Mouse (Mus musculus) liver, embryonic 15.5 days (tissue): ENCODE results near the gene Abcd3. TPM values are rescaled to one million over a fixed set of nuclear protein-coding genes. Genes with fewer than 3 reads are reported as not detected.

Source experiments
- ATAC-seq: fragments of 200-750 bp; cut with Nextera tagmentation; 2 replicates; pipeline ENCODE4 v1.8.0; 2017; ENCODE audit warnings: moderate number of reproducible peaks, mild to moderate bottlenecking, moderate library complexity; ENCODE audit not compliant: insufficient read depth
- H3K27ac ChIP-seq: fragments of 300-500 bp; sonication (generic); replicated peaks from 2 replicates; pipeline ENCODE4 v1.5.1; 2015; ENCODE audit warnings: mild to moderate bottlenecking, inconsistent platforms
- H3K27me3 ChIP-seq: fragments of 300-500 bp; sonication (generic); 2 replicates; pipeline ENCODE4 v1.6.1; 2015; ENCODE audit warnings: mild to moderate bottlenecking, inconsistent platforms
- H3K36me3 ChIP-seq: fragments of 300-500 bp; sonication (generic); replicated peaks from 2 replicates; pipeline ENCODE4 v1.6.1; 2015; ENCODE audit warnings: moderate library complexity, mild to moderate bottlenecking, inconsistent platforms
- H3K4me1 ChIP-seq: fragments of 300-500 bp; sonication (generic); replicated peaks from 2 replicates; pipeline ENCODE4 v1.6.1; 2015; ENCODE audit warnings: inconsistent platforms
- H3K4me2 ChIP-seq: fragments of 300-500 bp; sonication (generic); 2 replicates; pipeline ENCODE4 v1.6.1; 2015; ENCODE audit warnings: moderate library complexity, mild to moderate bottlenecking, inconsistent platforms
- H3K4me3 ChIP-seq: fragments of 300-500 bp; sonication (generic); replicated peaks from 2 replicates; pipeline ENCODE4 v1.5.1; 2015; ENCODE audit warnings: mild to moderate bottlenecking, inconsistent platforms
- H3K9ac ChIP-seq: fragments of 300-500 bp; sonication (generic); 2 replicates; pipeline ENCODE4 v1.6.1; 2015; ENCODE audit warnings: moderate library complexity, mild to moderate bottlenecking, inconsistent platforms
- H3K9me3 ChIP-seq: fragments of 300-500 bp; sonication (generic); replicated peaks from 2 replicates; pipeline ENCODE4 v1.6.1; 2016; ENCODE audit warnings: inconsistent platforms
- WGBS: fragments of 180-500 bp; shearing (Covaris S2); methylation state at CpG from one replicate; pipeline ENCODE4 v1.1.7; 2015; ENCODE audit warnings: mixed read lengths; ENCODE audit not compliant: insufficient replicate concordance; 5-methylcytosine and 5-hydroxymethylcytosine counted together
- polyA plus RNA-seq: library from polyadenylated mRNA; unstranded; fragments of >200 nt; fragmentation: Nextera tagmentation; extraction: Ambion mirVana; gene quantifications from 2 replicates; pipeline ENCODE4 v1.2.1, GENCODE M21; 2015

Abcd3 gene
- polyA plus RNA-seq, 1 experiment from 2014 or later: 24.9 TPM

- Histone ChIP-seq H3K36me3 (no peaks in the 10 kb centered on the region), H3K9ac (no peak overlapping the region), H3K4me2 (peak overlapping the region; percentile 26; the same call in 1 of the 2 replicates), H3K27ac (no peak overlapping the region), H3K4me1 (peaks cover 18% of the 10 kb centered on the region; the same call in 1 of the 2 replicates), H3K4me3 (no peak overlapping the region), H3K27me3 (peaks cover 48% of the 10 kb centered on the region), H3K9me3 (no peaks in the 10 kb centered on the region)
- 25% methylated on average over 14 of the region's 14 CpGs for WGBS
- ATAC-seq: no peak
These were observed 94.1 kb downstream of the Abcd3 start for GRCm38 (mm10) chr3:121720801-121721690.

- no peak for ATAC-seq
- no peak overlapping the region for H3K27ac ChIP-seq
- H3K4me3 ChIP-seq: no peak overlapping the region
- H3K9ac ChIP-seq: no peak overlapping the region
- no peak overlapping the region for H3K4me2 ChIP-seq
- H3K27me3 ChIP-seq: peaks cover 39% of the 10 kb centered on the region
- H3K9me3 ChIP-seq: no peaks in the 10 kb centered on the region
- no peaks in the 10 kb centered on the region for H3K36me3 ChIP-seq
- H3K4me1 ChIP-seq: peaks cover 18% of the 10 kb centered on the region; the same call in 1 of the 2 replicates
- 56% methylated on average over 3 of the region's 3 CpGs for WGBS
These were observed 95.4 kb downstream of the Abcd3 start for GRCm38 (mm10) chr3:121719701-121720100.

GRCm38 (mm10) chr3:121718679-121719078, 96.4 kb downstream of the Abcd3 start:
- H3K36me3 ChIP-seq: no peaks in the 10 kb centered on the region
- H3K4me2 ChIP-seq: no peak overlapping the region
- H3K27me3 ChIP-seq: peaks cover 29% of the 10 kb centered on the region
- 64% methylated on average over 8 of the region's 8 CpGs for WGBS
- no peaks in the 10 kb centered on the region for H3K9me3 ChIP-seq
- no peak overlapping the region for H3K27ac ChIP-seq
- H3K9ac ChIP-seq: no peak overlapping the region
- H3K4me3 ChIP-seq: no peak overlapping the region
- peaks cover 18% of the 10 kb centered on the region; the same call in 1 of the 2 replicates for H3K4me1 ChIP-seq
- ATAC-seq: no peak

GRCm38 (mm10) chr3:121716480-121716879, 98.6 kb downstream of the Abcd3 start:
- Histone ChIP-seq H3K4me1 (peaks cover 3% of the 10 kb centered on the region; the same call in 1 of the 2 replicates), H3K9ac (no peak overlapping the region), H3K4me3 (no peak overlapping the region), H3K27ac (no peak overlapping the region), H3K36me3 (no peaks in the 10 kb centered on the region), H3K9me3 (no peaks in the 10 kb centered on the region), H3K4me2 (no peak overlapping the region), H3K27me3 (peaks cover 7% of the 10 kb centered on the region)
- no peak for ATAC-seq
- 61% methylated on average over 5 of the region's 5 CpGs for WGBS

- H3K36me3 ChIP-seq: no peaks in the 10 kb centered on the region
- no peak overlapping the region for H3K4me2 ChIP-seq
- H3K9ac ChIP-seq: no peak overlapping the region
- H3K4me3 ChIP-seq: no peak overlapping the region
- H3K27ac ChIP-seq: no peak overlapping the region
- no peak for ATAC-seq
- H3K4me1 ChIP-seq: no peaks in the 10 kb centered on the region
- peaks cover 4% of the 10 kb centered on the region; the same call in 1 of the 2 replicates for H3K27me3 ChIP-seq
- no peaks in the 10 kb centered on the region for H3K9me3 ChIP-seq
- 46% methylated on average over 6 of the region's 6 CpGs for WGBS
These were observed 99.2 kb downstream of the Abcd3 start for GRCm38 (mm10) chr3:121715741-121716459.

- Histone ChIP-seq H3K4me3 (no peak overlapping the region), H3K36me3 (no peaks in the 10 kb centered on the region), H3K27ac (no peak overlapping the region), H3K9ac (no peak overlapping the region), H3K4me2 (no peak overlapping the region), H3K9me3 (no peaks in the 10 kb centered on the region), H3K27me3 (peaks cover 3% of the 10 kb centered on the region; the same call in 1 of the 2 replicates), H3K4me1 (no peaks in the 10 kb centered on the region)
- ATAC-seq: no peak
These were observed 99.8 kb downstream of the Abcd3 start for GRCm38 (mm10) chr3:121715336-121715735.

GRCm38 (mm10) chr3:121714461-121714860, 100.6 kb downstream of the Abcd3 start:
- H3K36me3 ChIP-seq: no peaks in the 10 kb centered on the region
- no peak overlapping the region for H3K27ac ChIP-seq
- no peak overlapping the region for H3K4me2 ChIP-seq
- no peak overlapping the region for H3K4me3 ChIP-seq
- 64% methylated on average over 2 of the region's 2 CpGs for WGBS
- H3K27me3 ChIP-seq: peaks cover 3% of the 10 kb centered on the region; the same call in 1 of the 2 replicates
- no peaks in the 10 kb centered on the region for H3K4me1 ChIP-seq
- no peak overlapping the region for H3K9ac ChIP-seq
- no peak for ATAC-seq
- H3K9me3 ChIP-seq: no peaks in the 10 kb centered on the region

- Histone ChIP-seq H3K4me1 (no peaks in the 10 kb centered on the region), H3K4me3 (no peak overlapping the region), H3K27me3 (peaks cover 3% of the 10 kb centered on the region; the same call in 1 of the 2 replicates), H3K36me3 (no peaks in the 10 kb centered on the region), H3K9me3 (no peaks in the 10 kb centered on the region), H3K4me2 (no peak overlapping the region), H3K9ac (no peak overlapping the region), H3K27ac (no peak overlapping the region)
- no peak for ATAC-seq
- 68% methylated on average over 8 of the region's 8 CpGs for WGBS
These were observed 101.3 kb downstream of the Abcd3 start for GRCm38 (mm10) chr3:121713816-121714215.

GRCm38 (mm10) chr3:121713151-121713701, 101.9 kb downstream of the Abcd3 start:
- 32% methylated on average over 17 of the region's 17 CpGs for WGBS
- no peak for ATAC-seq
- no peak overlapping the region for H3K27ac ChIP-seq

GRCm38 (mm10) chr3:121712222-121712621, 102.9 kb downstream of the Abcd3 start:
- 61% methylated on average over 4 of the region's 4 CpGs for WGBS
- Histone ChIP-seq H3K36me3 (no peaks in the 10 kb centered on the region), H3K4me1 (no peaks in the 10 kb centered on the region), H3K27ac (no peak overlapping the region), H3K9ac (no peak overlapping the region), H3K27me3 (peaks cover 3% of the 10 kb centered on the region; the same call in 1 of the 2 replicates), H3K4me2 (no peak overlapping the region), H3K4me3 (no peak overlapping the region), H3K9me3 (no peaks in the 10 kb centered on the region)
- no peak for ATAC-seq

More at GRCm38 (mm10) chr3:121713151-121713701, 101.9 kb downstream of the Abcd3 start:
- peaks cover 3% of the 10 kb centered on the region; the same call in 1 of the 2 replicates for H3K27me3 ChIP-seq
- H3K36me3 ChIP-seq: no peaks in the 10 kb centered on the region
- no peak overlapping the region for H3K4me3 ChIP-seq
- no peak overlapping the region for H3K9ac ChIP-seq
- H3K9me3 ChIP-seq: no peaks in the 10 kb centered on the region
- H3K4me2 ChIP-seq: no peak overlapping the region
- no peaks in the 10 kb centered on the region for H3K4me1 ChIP-seq
